Mouse (Mus musculus): ENCODE data around the gene S1pr4.

DNA sequence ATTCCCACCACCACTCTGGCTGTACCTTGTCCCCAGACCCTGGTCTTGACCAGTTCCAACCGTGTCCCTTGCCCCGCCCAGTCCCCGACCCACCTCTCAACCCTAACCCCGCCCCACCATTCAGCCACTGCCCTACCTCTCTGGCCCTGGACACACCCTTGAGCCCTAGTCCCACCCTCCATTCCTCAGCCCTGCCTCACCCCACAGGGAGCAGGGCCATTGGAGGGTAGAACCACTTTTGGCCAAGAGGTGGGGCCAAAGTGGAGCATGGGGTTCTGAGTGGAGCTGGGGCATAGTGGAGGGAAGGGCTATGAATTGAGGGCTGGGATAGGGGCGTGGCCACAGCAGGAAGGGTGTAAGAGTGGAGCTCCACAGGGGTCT is 34.7 kb downstream of the S1pr4 start:
- TF ChIP-seq CTCF (IDR thresholded peaks at IDR 0.05; ENCODE audit: control insufficient read depth, insufficient read depth, insufficient replicate concordance, low read depth, low read length) (no peak), POLR2A (IDR thresholded peaks at IDR 0.05; ENCODE audit: control insufficient read depth, low read depth, low read length) (no peak)
